Mouse (Mus musculus): ENCODE data around the gene Ankrd24. TPM values are rescaled to one million over a fixed set of nuclear protein-coding genes. Genes with fewer than 3 reads are reported as not detected.
A peak's percentile ranks its signal among the peaks of the same experiment; 100 is the strongest.

Ankrd24 gene
- not detected in 2 replicates for total RNA-seq (2015; ENCODE audit: low replicate concordance)
- 0.28 and 1.1 TPM in 2 replicates for total RNA-seq (2017; ENCODE audit: low replicate concordance)

GRCm38 (mm10) chr10:81628390-81628789 is at the start of gene Ankrd24:
Gene Ankrd24 (plus strand): TSS chr10:81628540.
- no peak for ATAC-seq (replicated peaks; ENCODE audit: low FRiP score, poor library complexity, severe bottlenecking)

DNA sequence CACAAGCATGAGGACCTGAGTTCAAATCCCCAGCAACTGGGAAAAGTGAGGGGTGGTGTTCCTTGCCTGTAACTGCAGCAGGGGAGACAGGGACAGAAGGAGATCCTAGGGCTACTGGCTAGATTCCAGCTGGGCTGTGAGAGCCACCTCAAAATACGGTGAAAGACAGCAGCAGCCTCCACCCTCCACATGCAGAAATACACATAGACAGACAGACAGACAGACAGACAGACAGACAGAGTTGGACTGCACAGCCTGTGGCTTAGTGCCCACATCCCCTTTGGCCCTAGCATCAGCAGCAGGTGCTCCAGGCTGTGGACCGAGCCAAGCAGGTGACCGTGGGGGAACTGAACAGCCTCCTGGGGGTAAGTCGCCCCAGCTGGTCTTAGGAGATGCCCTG is 48.4 kb upstream of the Ankrd24 start:
- no peak for ATAC-seq (replicated peaks; ENCODE audit: low FRiP score, poor library complexity, severe bottlenecking)

DNA sequence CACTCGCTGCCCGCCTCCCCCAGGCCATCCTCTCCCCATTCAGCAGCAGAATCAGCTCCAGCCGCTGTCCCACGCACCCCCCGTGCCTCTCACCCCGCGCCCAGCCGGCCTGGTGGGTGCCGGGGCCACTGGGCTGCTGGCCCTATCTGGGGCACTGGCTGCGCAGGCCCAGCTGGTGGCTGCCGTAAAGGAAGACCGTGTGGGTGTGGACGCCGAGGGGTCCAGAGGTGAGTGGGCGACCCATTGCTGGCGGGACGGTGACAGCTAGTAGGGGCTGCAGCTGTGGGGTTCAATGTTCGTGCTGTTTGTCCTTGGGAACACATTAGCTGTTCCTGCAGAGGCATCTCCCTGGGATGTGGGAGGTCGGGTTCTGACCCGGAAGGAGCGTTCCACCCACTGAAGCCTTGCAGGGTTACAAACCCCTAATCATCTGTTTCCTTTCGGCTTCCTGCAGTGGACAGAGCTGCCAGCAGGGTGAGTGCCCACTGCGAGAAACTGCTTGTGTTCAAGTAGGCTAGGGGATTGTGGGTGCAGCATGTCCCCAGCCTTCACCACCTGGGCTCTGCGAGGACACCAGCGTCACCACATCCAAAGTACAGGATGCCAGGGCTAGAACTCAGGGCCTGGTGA is 47.8 kb upstream of the Ankrd24 start:
- no peak for ATAC-seq (replicated peaks; ENCODE audit: low FRiP score, poor library complexity, severe bottlenecking)

- ATAC-seq (replicated peaks; ENCODE audit: low FRiP score, poor library complexity, severe bottlenecking) = no peak
Observed at GRCm38 (mm10) chr10:81583347-81583746, 45.0 kb upstream of the Ankrd24 start.

- ATAC-seq (replicated peaks; ENCODE audit: low FRiP score, poor library complexity, severe bottlenecking) = no peak
Observed at GRCm38 (mm10) chr10:81588739-81589138, 39.6 kb upstream of the Ankrd24 start.

DNA sequence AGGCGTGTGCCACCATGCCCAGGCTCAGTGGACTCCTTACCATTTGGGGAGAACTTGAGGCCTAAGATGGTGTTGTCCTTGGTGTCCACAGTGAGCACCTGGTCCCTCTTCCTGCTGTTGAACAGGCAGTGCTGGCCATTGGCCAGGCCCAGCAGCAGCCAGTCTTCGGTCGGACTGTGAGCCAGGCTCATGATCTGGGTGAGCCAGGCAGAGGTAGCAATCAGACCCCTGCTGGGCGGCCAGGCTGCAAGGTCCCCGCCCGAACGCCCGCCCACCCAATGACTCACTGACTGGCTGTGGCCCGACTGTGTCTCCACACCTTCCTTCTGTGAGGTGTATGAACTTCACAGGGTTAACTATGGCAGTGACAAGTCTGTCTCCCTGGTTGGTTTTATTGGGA is 36.5 kb upstream of the Ankrd24 start:
- ATAC-seq (replicated peaks; ENCODE audit: low FRiP score, poor library complexity, severe bottlenecking) = no peak

DNA sequence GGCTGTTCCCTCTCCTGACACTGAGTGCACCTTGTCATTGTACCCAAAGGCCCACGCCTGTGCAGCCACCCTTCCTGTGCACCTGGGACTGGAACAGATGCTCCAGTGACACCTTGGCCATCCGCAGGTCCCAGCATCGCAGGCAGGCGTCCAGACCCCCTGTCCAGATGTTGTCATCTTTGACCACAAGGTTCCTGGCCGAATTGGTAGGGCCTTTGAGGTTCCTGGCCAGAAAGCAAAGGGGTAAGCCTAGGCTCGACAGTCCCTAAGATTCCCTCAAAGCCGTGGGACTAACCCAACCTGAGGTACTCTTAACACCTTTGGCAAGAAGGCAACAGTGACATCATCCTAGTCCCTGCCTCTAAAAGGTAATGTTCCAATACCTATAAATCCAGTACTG is 35.7 kb upstream of the Ankrd24 start:
- no peak for ATAC-seq (replicated peaks; ENCODE audit: low FRiP score, poor library complexity, severe bottlenecking)

DNA sequence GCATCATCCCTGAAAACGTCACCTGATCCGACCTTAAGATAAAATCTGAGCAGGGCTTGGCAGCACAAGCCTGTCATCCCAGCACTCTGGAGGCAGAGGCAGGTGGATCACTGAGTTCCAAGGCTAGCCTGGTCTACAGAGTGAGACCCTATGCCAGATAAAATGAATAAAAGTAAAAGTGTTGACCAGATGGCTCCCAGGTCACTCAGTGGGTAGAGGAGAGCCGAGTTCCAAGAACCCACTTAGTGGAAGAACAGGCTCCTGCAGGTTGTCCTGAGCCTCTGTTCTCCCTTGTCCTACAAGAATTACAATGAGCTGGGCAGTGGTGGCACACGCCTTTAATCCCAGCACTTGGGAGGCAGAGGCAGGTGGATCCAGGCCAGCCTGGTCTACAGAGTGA is 35.1 kb upstream of the Ankrd24 start:
- ATAC-seq (replicated peaks; ENCODE audit: low FRiP score, poor library complexity, severe bottlenecking) = no peak

DNA sequence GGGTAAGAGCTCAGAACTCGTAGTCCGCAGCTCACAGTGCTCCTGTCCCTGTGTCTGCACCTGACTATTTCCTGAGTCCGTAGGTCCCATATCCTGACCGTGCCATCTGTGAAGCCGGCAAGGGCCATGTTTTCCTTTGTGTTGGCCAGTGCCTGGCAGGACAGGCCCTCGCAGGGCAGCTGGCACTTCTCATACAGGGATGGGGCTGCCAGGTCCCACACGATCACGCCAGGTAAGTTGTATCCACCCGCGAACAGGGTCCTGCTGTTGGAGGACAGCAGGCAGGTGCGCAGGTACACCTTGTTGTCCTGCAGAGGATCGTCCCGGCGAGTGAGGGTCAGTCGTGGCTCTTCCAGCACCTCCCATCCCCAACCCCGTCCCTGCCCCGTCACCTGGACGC is 34.4 kb upstream of the Ankrd24 start:
- no peak for ATAC-seq (replicated peaks; ENCODE audit: low FRiP score, poor library complexity, severe bottlenecking)

GRCm38 (mm10) chr10:81595599-81595998 is 32.7 kb upstream of the Ankrd24 start:
- ATAC-seq (replicated peaks; ENCODE audit: low FRiP score, poor library complexity, severe bottlenecking) = no peak

- no peak for ATAC-seq (replicated peaks; ENCODE audit: low FRiP score, poor library complexity, severe bottlenecking)
Observed at GRCm38 (mm10) chr10:81596611-81597010, 31.7 kb upstream of the Ankrd24 start.

GRCm38 (mm10) chr10:81597137-81597950 is 31.0 kb upstream of the Ankrd24 start:
- ATAC-seq (replicated peaks; ENCODE audit: low FRiP score, poor library complexity, severe bottlenecking) = no peak

DNA sequence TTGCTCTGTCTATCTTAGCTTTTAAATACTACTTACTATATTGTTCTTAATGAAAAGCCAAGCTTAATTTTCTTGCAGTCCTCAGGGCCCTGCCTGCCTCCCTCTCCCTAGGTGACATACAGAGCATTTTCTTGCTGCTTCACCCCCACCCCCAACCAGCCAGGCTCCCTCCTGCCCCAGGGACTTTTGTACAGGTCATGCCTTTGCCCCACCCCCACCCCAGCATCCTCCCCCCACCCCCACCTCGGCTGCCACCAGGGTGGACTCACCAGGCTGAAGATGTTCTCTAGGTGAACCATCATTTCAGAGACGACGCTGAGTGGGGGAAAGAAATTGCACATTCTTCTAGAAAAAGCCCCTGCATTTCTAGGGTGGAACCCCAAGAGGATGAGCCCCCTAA is 30.0 kb upstream of the Ankrd24 start:
- ATAC-seq (replicated peaks; ENCODE audit: low FRiP score, poor library complexity, severe bottlenecking) = no peak

DNA sequence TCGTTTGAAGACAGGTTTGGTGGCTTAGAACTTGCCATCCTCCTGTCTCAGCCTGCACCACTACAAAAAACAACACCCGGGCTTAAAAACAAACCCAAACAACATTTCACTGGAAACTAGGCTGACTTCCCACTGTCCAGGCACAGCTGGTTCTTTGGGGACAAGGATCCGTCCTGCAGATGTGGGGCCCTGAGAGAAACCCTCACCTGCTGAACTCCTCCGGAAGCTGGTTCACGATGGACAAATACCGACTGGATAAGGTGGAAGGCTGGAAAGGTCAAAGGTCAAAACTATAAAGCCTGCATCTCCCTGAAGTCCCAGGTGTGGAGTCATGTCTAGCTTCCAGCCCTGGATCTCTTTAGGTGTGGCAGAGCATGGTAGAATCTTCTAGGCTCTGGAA is 29.5 kb upstream of the Ankrd24 start:
- ATAC-seq (replicated peaks; ENCODE audit: low FRiP score, poor library complexity, severe bottlenecking) = no peak

DNA sequence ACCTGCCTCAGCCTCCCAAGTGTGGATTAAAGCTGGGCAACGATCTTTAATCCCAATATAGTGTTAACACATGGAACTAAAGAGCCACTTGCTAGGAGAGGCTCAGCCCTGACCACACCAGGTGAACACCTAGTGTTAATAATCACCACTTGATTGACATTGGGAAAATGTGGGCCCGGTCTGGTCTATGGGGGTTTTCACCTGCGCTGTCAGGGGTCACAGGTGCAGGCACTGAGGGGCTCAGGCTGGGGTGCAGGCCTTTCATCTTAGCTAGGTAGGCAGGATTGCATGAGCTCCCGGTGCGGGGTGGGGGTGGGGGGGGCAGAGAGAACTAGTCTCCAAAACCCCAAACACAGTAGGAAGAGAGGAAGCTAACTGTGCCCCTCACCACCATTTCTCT is 28.7 kb upstream of the Ankrd24 start:
- ATAC-seq (replicated peaks; ENCODE audit: low FRiP score, poor library complexity, severe bottlenecking) = no peak

GRCm38 (mm10) chr10:81600096-81600495 is 28.2 kb upstream of the Ankrd24 start:
- ATAC-seq (replicated peaks; ENCODE audit: low FRiP score, poor library complexity, severe bottlenecking) = no peak

- peak; percentile 69 for ATAC-seq (replicated peaks; ENCODE audit: low FRiP score, poor library complexity, severe bottlenecking)
Observed at GRCm38 (mm10) chr10:81600738-81601203, 27.6 kb upstream of the Ankrd24 start, which contains the start of gene Tle6. Gene Tle6 (minus strand): TSS chr10:81601073.

DNA sequence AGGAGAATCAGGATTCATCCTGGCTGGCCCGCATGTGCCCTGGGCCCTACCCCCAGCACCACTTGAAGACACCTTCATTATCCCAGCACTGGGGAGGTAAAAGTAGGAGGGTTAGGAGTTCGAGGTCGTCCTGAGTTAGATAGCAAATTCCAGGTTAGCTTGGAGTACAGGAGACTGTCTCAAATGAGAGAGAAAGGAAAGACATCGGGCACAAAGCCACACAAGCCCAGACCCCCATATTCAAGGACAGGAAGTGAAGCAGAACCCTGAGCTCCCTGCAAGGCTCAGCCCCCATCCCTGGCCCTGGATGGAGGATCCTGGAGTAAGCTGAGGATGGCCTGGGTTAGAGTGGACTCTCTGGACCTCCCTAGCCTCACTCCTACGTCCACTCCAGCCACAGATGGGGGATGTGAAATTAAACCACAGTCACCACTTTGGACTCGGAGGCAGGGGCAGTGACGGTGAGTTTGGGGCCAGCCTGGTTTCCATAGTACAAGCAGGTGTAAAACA is 26.9 kb upstream of the Ankrd24 start:
- ATAC-seq (replicated peaks; ENCODE audit: low FRiP score, poor library complexity, severe bottlenecking) = no peak

- no peak for ATAC-seq (replicated peaks; ENCODE audit: low FRiP score, poor library complexity, severe bottlenecking)
Observed at GRCm38 (mm10) chr10:81602741-81603151, 25.6 kb upstream of the Ankrd24 start.

- no peak for ATAC-seq (replicated peaks; ENCODE audit: low FRiP score, poor library complexity, severe bottlenecking)
Observed at GRCm38 (mm10) chr10:81604019-81604967, 24.0 kb upstream of the Ankrd24 start.

Measured in erythroblast, adult 5-6 weeks (primary cell).